Mouse (Mus musculus): ENCODE results near the gene Slc39a5. TPM values are rescaled to one million over a fixed set of nuclear protein-coding genes. Genes with fewer than 3 reads are reported as not detected.

Gene Slc39a5
- polyA plus RNA-seq, 1 experiment from 2014 or later, result not detected

Small RNA genes lying within 50 kb of the gene (microRNA-seq; reads per million reads assigned to microRNA genes)
- not detected for gene Gm25361
- gene Gm26308, result not detected
- gene Mir6914, result not detected
- 1.9 reads per million for gene Mir6915

Other genes starting within 250 kb of the Slc39a5 start
- gene Rbms2, start 220.9 kb downstream of the Slc39a5 start, polyA plus RNA-seq (2015; fragmentation: Nextera tagmentation; extraction: Ambion mirVana), result 12.6 and 12.9 TPM in 2 replicates
- 0.48 and 1.3 TPM in 2 replicates for gene Gls2, start 206.8 kb downstream of the Slc39a5 start, polyA plus RNA-seq (2015; fragmentation: Nextera tagmentation; extraction: Ambion mirVana)
- gene Spryd4, start 189.4 kb downstream of the Slc39a5 start, polyA plus RNA-seq (2015; fragmentation: Nextera tagmentation; extraction: Ambion mirVana), result 17.9 and 19.1 TPM in 2 replicates
- 0.13 and 0.21 TPM in 2 replicates for gene Mip, start 175.4 kb downstream of the Slc39a5 start, polyA plus RNA-seq (2015; fragmentation: Nextera tagmentation; extraction: Ambion mirVana)
- 52.9 and 62.1 TPM in 2 replicates for gene Timeless, start 169.2 kb downstream of the Slc39a5 start, polyA plus RNA-seq (2015; fragmentation: Nextera tagmentation; extraction: Ambion mirVana)
- gene Apon, start 147.1 kb downstream of the Slc39a5 start, polyA plus RNA-seq (2015; fragmentation: Nextera tagmentation; extraction: Ambion mirVana), result 0.27 and 0.33 TPM in 2 replicates
- 0.14 TPM in 1 of 2 replicates, not detected in the other for gene Apof, start 132.6 kb downstream of the Slc39a5 start, polyA plus RNA-seq (2015; fragmentation: Nextera tagmentation; extraction: Ambion mirVana)
- gene Stat2, start 130.7 kb downstream of the Slc39a5 start, polyA plus RNA-seq (2015; fragmentation: Nextera tagmentation; extraction: Ambion mirVana), result 14.5 and 15.3 TPM in 2 replicates
- not detected in 2 replicates for gene Il23a, start 102.5 kb downstream of the Slc39a5 start, polyA plus RNA-seq (2015; fragmentation: Nextera tagmentation; extraction: Ambion mirVana)
- gene Pan2, start 97.9 kb downstream of the Slc39a5 start, polyA plus RNA-seq (2015; fragmentation: Nextera tagmentation; extraction: Ambion mirVana), result 32.0 and 35.0 TPM in 2 replicates
- 230 and 237 TPM in 2 replicates for gene Cnpy2, start 78.8 kb downstream of the Slc39a5 start, polyA plus RNA-seq (2015; fragmentation: Nextera tagmentation; extraction: Ambion mirVana)
- 212 and 236 TPM in 2 replicates for gene Cs, start 63.5 kb downstream of the Slc39a5 start, polyA plus RNA-seq (2015; fragmentation: Nextera tagmentation; extraction: Ambion mirVana)
- gene Coq10a, start 32.2 kb downstream of the Slc39a5 start, polyA plus RNA-seq (2015; fragmentation: Nextera tagmentation; extraction: Ambion mirVana), result 16.4 and 22.8 TPM in 2 replicates
- 12.0 and 14.6 TPM in 2 replicates for gene Ankrd52, start 24.1 kb downstream of the Slc39a5 start, polyA plus RNA-seq (2015; fragmentation: Nextera tagmentation; extraction: Ambion mirVana)
- 153 and 156 TPM in 2 replicates for gene Nabp2, start 10.3 kb upstream of the Slc39a5 start, polyA plus RNA-seq (2015; fragmentation: Nextera tagmentation; extraction: Ambion mirVana)
- gene Rnf41, start 10.4 kb upstream of the Slc39a5 start, polyA plus RNA-seq (2015; fragmentation: Nextera tagmentation; extraction: Ambion mirVana), result 76.4 and 83.9 TPM in 2 replicates
- 166 and 168 TPM in 2 replicates for gene Smarcc2, start 58.0 kb upstream of the Slc39a5 start, polyA plus RNA-seq (2015; fragmentation: Nextera tagmentation; extraction: Ambion mirVana)
- gene Myl6, start 92.9 kb upstream of the Slc39a5 start, polyA plus RNA-seq (2015; fragmentation: Nextera tagmentation; extraction: Ambion mirVana), result 740 and 741 TPM in 2 replicates
- 4.1 TPM in 2 replicates for gene Myl6b, start 97.5 kb upstream of the Slc39a5 start, polyA plus RNA-seq (2015; fragmentation: Nextera tagmentation; extraction: Ambion mirVana)
- 7.0 and 7.7 TPM in 2 replicates for gene Esyt1, start 124.6 kb upstream of the Slc39a5 start, polyA plus RNA-seq (2015; fragmentation: Nextera tagmentation; extraction: Ambion mirVana)
- gene Zc3h10, start 146.5 kb upstream of the Slc39a5 start, polyA plus RNA-seq (2015; fragmentation: Nextera tagmentation; extraction: Ambion mirVana), result 18.3 and 19.4 TPM in 2 replicates
- gene Rpl41, start 148.1 kb upstream of the Slc39a5 start, polyA plus RNA-seq (2015; fragmentation: Nextera tagmentation; extraction: Ambion mirVana), result 2,951 and 3,131 TPM in 2 replicates
- gene Pa2g4, start 164.8 kb upstream of the Slc39a5 start, polyA plus RNA-seq (2015; fragmentation: Nextera tagmentation; extraction: Ambion mirVana), result 173 and 186 TPM in 2 replicates
- 0.12 and 0.28 TPM in 2 replicates for gene Erbb3, start 188.4 kb upstream of the Slc39a5 start, polyA plus RNA-seq (2015; fragmentation: Nextera tagmentation; extraction: Ambion mirVana)
- 531 and 638 TPM in 2 replicates for gene Rps26, start 225.5 kb upstream of the Slc39a5 start, polyA plus RNA-seq (2015; fragmentation: Nextera tagmentation; extraction: Ambion mirVana)
- gene Ikzf4, start 244.8 kb upstream of the Slc39a5 start, polyA plus RNA-seq (2015; fragmentation: Nextera tagmentation; extraction: Ambion mirVana), result 7.3 and 8.1 TPM in 2 replicates